Mouse (Mus musculus) forebrain, postnatal 0 days (tissue): ENCODE data around the gene Galns. TPM values are rescaled to one million over a fixed set of nuclear protein-coding genes. Genes with fewer than 3 reads are reported as not detected.

Experiments
- ATAC-seq: fragments of 200-750 bp; cut with Nextera tagmentation; 2 replicates; pipeline ENCODE4 v1.8.0; 2017; ENCODE audit warnings: mild to moderate bottlenecking, moderate library complexity
- DNase-seq: peaks from one replicate; pipeline ENCODE4 v3.0.0-alpha.2; 2015
- H3K27ac ChIP-seq: fragments of 300-500 bp; sonication (generic); 2 replicates; pipeline ENCODE4 v1.5.1; 2014; ENCODE audit warnings: low read depth, mild to moderate bottlenecking, antibody characterized with exemption, low read length, moderate library complexity, mixed read lengths
- H3K27me3 ChIP-seq: fragments of 300-500 bp; sonication (generic); 2 replicates; pipeline ENCODE4 v1.6.1; 2014; ENCODE audit warnings: mild to moderate bottlenecking, low read length, mixed read lengths; ENCODE audit not compliant: insufficient read depth
- H3K36me3 ChIP-seq: fragments of 300-500 bp; sonication (generic); 2 replicates; pipeline ENCODE4 v1.6.1; 2014; ENCODE audit warnings: mild to moderate bottlenecking, moderate library complexity; ENCODE audit not compliant: insufficient read depth
- H3K4me1 ChIP-seq: fragments of 300-500 bp; sonication (generic); 2 replicates; pipeline ENCODE4 v1.6.1; 2014; ENCODE audit warnings: antibody characterized with exemption; ENCODE audit not compliant: insufficient read depth
- H3K4me2 ChIP-seq: fragments of 300-500 bp; sonication (generic); 2 replicates; pipeline ENCODE4 v1.6.1; 2014; ENCODE audit warnings: low read depth, mild to moderate bottlenecking, moderate library complexity
- H3K4me3 ChIP-seq: fragments of 300-500 bp; sonication (generic); 2 replicates; pipeline ENCODE4 v1.5.1; 2014; ENCODE audit warnings: low read depth, low read length, mixed read lengths
- H3K9ac ChIP-seq: fragments of 300-500 bp; sonication (generic); 2 replicates; pipeline ENCODE4 v1.6.1; 2014; ENCODE audit warnings: mild to moderate bottlenecking
- H3K9me3 ChIP-seq: fragments of 300-500 bp; sonication (generic); 2 replicates; pipeline ENCODE4 v1.6.1; 2016; ENCODE audit warnings: low read length
- CTCF ChIP-seq: sonication (generic); IDR thresholded peaks from 2 replicates; pipeline ENCODE4 v1.5.1; 2016; ENCODE audit warnings: antibody characterized with exemption, control low read depth, low read depth
- WGBS: fragments of 180-500 bp; shearing (Covaris S2); extraction: QIAGEN DNeasy Blood & Tissue Kit; methylation state at CpG from one replicate; pipeline ENCODE4 v1.1.7; 2014; 5-methylcytosine and 5-hydroxymethylcytosine counted together
- microRNA-seq, 2 experiments: library from miRNA; unstranded; fragments of <30 nt; microRNA quantifications; one replicate each; pipeline ENCODE4; 2016
- polyA plus RNA-seq: library from polyadenylated mRNA; unstranded; fragments of >200 nt; fragmentation: Nextera tagmentation; extraction: Ambion mirVana; gene quantifications from 2 replicates; pipeline ENCODE4 v1.2.1, GENCODE M21; 2015
- total RNA-seq: library from RNA; depleted of rRNA; stranded (reverse); fragments of >200 nt; gene quantifications from 2 replicates; pipeline ENCODE4 v1.2.3, GENCODE M21; 2014; rRNA removed

Galns gene
- total and polyA plus RNA-seq, 2 experiments from 2014 or later: 8.4 to 12.8 TPM

GRCm38 (mm10) chr8:122544138-122544537, 67.1 kb downstream of the Galns start:
- no peak overlapping the region for H3K4me3 ChIP-seq
- 88% methylated on average over 8 of the region's 8 CpGs for WGBS
- H3K27me3 ChIP-seq: 0 out of 2 replicates have a peak, but pooled peaks cover 4% of the 10 kb centered on the region
- no peaks in the 10 kb centered on the region for H3K4me1 ChIP-seq
- no peak overlapping the region for H3K9ac ChIP-seq
- ATAC-seq (no peak), DNase-seq (no peak)
- no peaks in the 10 kb centered on the region for H3K36me3 ChIP-seq
- H3K9me3 ChIP-seq: no peaks in the 10 kb centered on the region
- no peak for TF ChIP-seq CTCF
- no peak overlapping the region for H3K27ac ChIP-seq
- no peak overlapping the region for H3K4me2 ChIP-seq

GRCm38 (mm10) chr8:122538310-122539076, 72.8 kb downstream of the Galns start:
- Histone ChIP-seq H3K4me2 (no peak overlapping the region), H3K9me3 (no peaks in the 10 kb centered on the region), H3K9ac (no peak overlapping the region), H3K36me3 (no peaks in the 10 kb centered on the region), H3K27me3 (no peaks in the 10 kb centered on the region), H3K4me3 (no peak overlapping the region), H3K4me1 (no peaks in the 10 kb centered on the region), H3K27ac (no peak overlapping the region)
- DNase-seq: no peak
- TF ChIP-seq CTCF: no peak
- WGBS: 87% methylated on average over 9 of the region's 9 CpGs
- ATAC-seq: no peak

GRCm38 (mm10) chr8:122537812-122538211, 73.5 kb downstream of the Galns start:
- no peaks in the 10 kb centered on the region for H3K36me3 ChIP-seq
- H3K4me3 ChIP-seq: no peak overlapping the region
- H3K9me3 ChIP-seq: no peaks in the 10 kb centered on the region
- H3K9ac ChIP-seq: no peak overlapping the region
- ATAC-seq (no peak), DNase-seq (no peak)
- H3K27me3 ChIP-seq: no peaks in the 10 kb centered on the region
- H3K4me2 ChIP-seq: no peak overlapping the region
- no peak for TF ChIP-seq CTCF
- no peak overlapping the region for H3K27ac ChIP-seq
- WGBS: 92% methylated on average over 2 of the region's 2 CpGs
- H3K4me1 ChIP-seq: no peaks in the 10 kb centered on the region

GRCm38 (mm10) chr8:122537033-122537432, 74.2 kb downstream of the Galns start:
- Histone ChIP-seq H3K27ac (no peak overlapping the region), H3K4me3 (no peak overlapping the region), H3K9ac (no peak overlapping the region), H3K9me3 (no peaks in the 10 kb centered on the region), H3K4me1 (no peaks in the 10 kb centered on the region), H3K4me2 (no peak overlapping the region), H3K27me3 (no peaks in the 10 kb centered on the region), H3K36me3 (no peaks in the 10 kb centered on the region)
- WGBS: 72% methylated on average over 6 of the region's 6 CpGs
- DNase-seq (no peak), ATAC-seq (no peak)
- no peak for TF ChIP-seq CTCF

GRCm38 (mm10) chr8:122531312-122531711, 80.0 kb downstream of the Galns start:
- Histone ChIP-seq H3K9me3 (no peaks in the 10 kb centered on the region), H3K9ac (no peak overlapping the region), H3K4me2 (no peak overlapping the region), H3K27ac (no peak overlapping the region), H3K27me3 (no peaks in the 10 kb centered on the region), H3K4me1 (no peaks in the 10 kb centered on the region), H3K4me3 (no peak overlapping the region), H3K36me3 (no peaks in the 10 kb centered on the region)
- DNase-seq (no peak), ATAC-seq (no peak)
- WGBS: 89% methylated on average over 8 of the region's 8 CpGs
- no peak for TF ChIP-seq CTCF

GRCm38 (mm10) chr8:122529159-122529558, 82.1 kb downstream of the Galns start:
- H3K4me2 ChIP-seq: no peak overlapping the region
- no peaks in the 10 kb centered on the region for H3K9me3 ChIP-seq
- no peaks in the 10 kb centered on the region for H3K27me3 ChIP-seq
- no peak for DNase-seq
- H3K36me3 ChIP-seq: no peaks in the 10 kb centered on the region
- TF ChIP-seq CTCF: no peak
- H3K4me1 ChIP-seq: 0 out of 2 replicates have a peak, but pooled peaks cover under 1% of the 10 kb centered on the region
- no peak overlapping the region for H3K4me3 ChIP-seq
- H3K27ac ChIP-seq: no peak overlapping the region
- no peak for ATAC-seq
- WGBS: 91% methylated on average over 4 of the region's 4 CpGs
- H3K9ac ChIP-seq: no peak overlapping the region

Small RNAs within 50 kb of the gene (microRNA-seq; reads per million reads assigned to microRNA genes)
- gene Mir6396: 0 reads per million in 2 experiments

Other genes starting within 250 kb of the Galns start
- 38.1 and 40.9 TPM in 2 replicates for gene Zc3h18, start 234.9 kb downstream of the Galns start, total RNA-seq
- gene Zc3h18, start 234.9 kb downstream of the Galns start, polyA plus RNA-seq: 23.8 and 27.3 TPM in 2 replicates
- 0.67 TPM in 1 of 2 replicates, not detected in the other for gene Il17c, start 189.4 kb downstream of the Galns start, total RNA-seq
- not detected in 2 replicates for gene Il17c, start 189.4 kb downstream of the Galns start, polyA plus RNA-seq
- gene Cyba, start 178.5 kb downstream of the Galns start, total RNA-seq: 14.2 and 17.9 TPM in 2 replicates
- 37.9 and 40.6 TPM in 2 replicates for gene Cyba, start 178.5 kb downstream of the Galns start, polyA plus RNA-seq
- 53.4 and 84.0 TPM in 2 replicates for gene Mvd, start 168.0 kb downstream of the Galns start, total RNA-seq
- gene Mvd, start 168.0 kb downstream of the Galns start, polyA plus RNA-seq: 66.7 and 73.9 TPM in 2 replicates
- gene Snai3, start 150.7 kb downstream of the Galns start, total RNA-seq: 0.23 TPM in 1 of 2 replicates, not detected in the other
- not detected in 2 replicates for gene Snai3, start 150.7 kb downstream of the Galns start, polyA plus RNA-seq
- gene Rnf166, start 135.4 kb downstream of the Galns start, total RNA-seq: 32.1 TPM in 2 replicates
- 26.2 and 26.5 TPM in 2 replicates for gene Rnf166, start 135.4 kb downstream of the Galns start, polyA plus RNA-seq
- 58.0 and 69.7 TPM in 2 replicates for gene Ctu2, start 135.3 kb downstream of the Galns start, total RNA-seq
- gene Ctu2, start 135.3 kb downstream of the Galns start, polyA plus RNA-seq: 89.7 and 99.5 TPM in 2 replicates
- gene Piezo1, start 60.1 kb downstream of the Galns start, total RNA-seq: 11.6 and 15.1 TPM in 2 replicates
- 1.2 and 1.4 TPM in 2 replicates for gene Piezo1, start 60.1 kb downstream of the Galns start, polyA plus RNA-seq
- 11.5 and 14.9 TPM in 2 replicates for gene Cdt1, start 43.4 kb downstream of the Galns start, total RNA-seq
- 6.1 and 6.5 TPM in 2 replicates for gene Cdt1, start 43.4 kb downstream of the Galns start, polyA plus RNA-seq
- 132 and 163 TPM in 2 replicates for gene Aprt, start 34.6 kb downstream of the Galns start, total RNA-seq
- 226 and 260 TPM in 2 replicates for gene Aprt, start 34.6 kb downstream of the Galns start, polyA plus RNA-seq
- 15.3 and 31.8 TPM in 2 replicates for gene Trappc2l, start 177 bp upstream of the Galns start, total RNA-seq
- 137 and 157 TPM in 2 replicates for gene Trappc2l, start 177 bp upstream of the Galns start, polyA plus RNA-seq
- gene Pabpn1l, start 11.3 kb upstream of the Galns start, total RNA-seq: not detected in 2 replicates
- gene Pabpn1l, start 11.3 kb upstream of the Galns start, polyA plus RNA-seq: not detected in 2 replicates
- 4.5 and 5.6 TPM in 2 replicates for gene Cbfa2t3, start 87.6 kb upstream of the Galns start, total RNA-seq
- 4.9 and 9.5 TPM in 2 replicates for gene Cbfa2t3, start 87.6 kb upstream of the Galns start, polyA plus RNA-seq
- gene Acsf3, start 164.0 kb upstream of the Galns start, total RNA-seq: 18.5 and 25.6 TPM in 2 replicates
- 13.2 and 16.9 TPM in 2 replicates for gene Acsf3, start 164.0 kb upstream of the Galns start, polyA plus RNA-seq
- 1.7 and 1.8 TPM in 2 replicates for gene Cdh15, start 236.5 kb upstream of the Galns start, total RNA-seq
- gene Cdh15, start 236.5 kb upstream of the Galns start, polyA plus RNA-seq: 2.7 and 3.3 TPM in 2 replicates